Mouse (Mus musculus): ENCODE results near the gene Sik1. TPM values are rescaled to one million over a fixed set of nuclear protein-coding genes. Genes with fewer than 3 reads are reported as not detected.

Sik1 gene
- total and polyA plus RNA-seq, 3 experiments = 17.1 to 56.9 (median 36.7) TPM

GRCm38 (mm10) chr17:31833752-31834151, 21.9 kb downstream of the Sik1 start (continued):
- TF ChIP-seq JUN (IDR thresholded peaks at IDR 0.05; ENCODE audit: insufficient read depth, low read depth, low read length) = peak; percentile 33; the same call in 1 of the 2 replicates
- peak; percentile 43 for TF ChIP-seq RAD21 (IDR thresholded peaks at IDR 0.05; ENCODE audit: low read depth, low read length)
- TF ChIP-seq MEF2A (IDR thresholded peaks at IDR 0.05; ENCODE audit: borderline replicate concordance, low read depth, low read length) = peak; percentile 96
- TF ChIP-seq E2F4 (IDR thresholded peaks at IDR 0.05; ENCODE audit: insufficient replicate concordance, low read depth, low read length) = 0 out of 2 replicates have a peak, but pooled peaks have one; percentile 22
- TF ChIP-seq GABPA (IDR thresholded peaks at IDR 0.05; ENCODE audit: insufficient replicate concordance, low read depth, low read length) = no peak

GRCm38 (mm10) chr17:31832577-31832964, 23.0 kb downstream of the Sik1 start:
- no peak overlapping the region for H3K4me2 ChIP-seq (ENCODE audit: insufficient read depth, low read depth, poor library complexity, severe bottlenecking)
- DNase-seq (ENCODE audit: extremely low read depth) = no peak
- no peak for TF ChIP-seq GABPA (IDR thresholded peaks at IDR 0.05; ENCODE audit: insufficient replicate concordance, low read depth, low read length)
- no peak for TF ChIP-seq ELF1 (IDR thresholded peaks at IDR 0.05; ENCODE audit: low read depth, low read length)
- no peak for TF ChIP-seq ZC3H11A (IDR thresholded peaks at IDR 0.05; ENCODE audit: low read depth, low read length)
- no peak for TF ChIP-seq UBTF (IDR thresholded peaks at IDR 0.05; ENCODE audit: low read depth, low read length)
- TF ChIP-seq ZNF384 (IDR thresholded peaks at IDR 0.05; ENCODE audit: low read depth, low read length) = no peak
- no peak for TF ChIP-seq SIN3A (IDR thresholded peaks at IDR 0.05; ENCODE audit: low read length)
- in situ Hi-C loops (cut with MboI; ENCODE audit: low pct_ligation_motif_present, low pct_unique_long_range_greater_than_20kb, low sequenced_read_pairs) (loop anchor here (5.0 kb wide), 1 partner anchor 85 kb away; no protein-coding TSS in a partner anchor), dilution Hi-C loops (cut with MboI; ENCODE audit: extremely low pct_ligation_motif_present, extremely low pct_unique_long_range_greater_than_20kb, low sequenced_read_pairs) (no loop called here)
- H3K9ac ChIP-seq (ENCODE audit: insufficient read depth, low read depth) = peak overlapping the region; percentile 71
- H3K79me2 ChIP-seq (replicated peaks; ENCODE audit: control insufficient read depth, extremely low read depth, insufficient read depth, poor library complexity, severe bottlenecking) = no peaks in the 10 kb centered on the region
- H3K4me1 ChIP-seq (ENCODE audit: control insufficient read depth in 1 of 2, insufficient read depth in 2 of 2) = peaks cover 83 to 98% of the 10 kb centered on the region in 2 experiments
- H3K4me3 ChIP-seq (replicated peaks in 1 of 3; ENCODE audit: low read depth in 2 of 3, low read length in 2 of 3, poor library complexity in 1 of 3) = peak overlapping the region in 2 of 3 experiments; percentile 9 to 18
- no peaks in the 10 kb centered on the region for H3K36me3 ChIP-seq (replicated peaks in 1 of 2; ENCODE audit: control insufficient read depth in 1 of 2, insufficient read depth in 1 of 2, low read length in 1 of 2)
- no peaks in the 10 kb centered on the region for H3K27me3 ChIP-seq (replicated peaks)
- peak overlapping the region; percentile 99 for H3K27ac ChIP-seq (ENCODE audit: insufficient read depth, low read depth)
- H3K9me3 ChIP-seq (replicated peaks; ENCODE audit: low read length) = no peaks in the 10 kb centered on the region

GRCm38 (mm10) chr17:31831866-31832576, 23.6 kb downstream of the Sik1 start:
- Histone ChIP-seq H3K27ac (ENCODE audit: insufficient read depth, low read depth) (peak overlapping the region; percentile 99), H3K79me2 (replicated peaks; ENCODE audit: control insufficient read depth, extremely low read depth, insufficient read depth, poor library complexity, severe bottlenecking) (no peaks in the 10 kb centered on the region), H3K27me3 (replicated peaks) (no peaks in the 10 kb centered on the region), H3K4me1 (ENCODE audit: control insufficient read depth in 1 of 2, insufficient read depth in 2 of 2) (peaks cover 84 to 98% of the 10 kb centered on the region in 2 experiments), H3K4me2 (ENCODE audit: insufficient read depth, low read depth, poor library complexity, severe bottlenecking) (peak overlapping the region; percentile 23; the same call in 1 of the 2 replicates), H3K4me3 (replicated peaks in 1 of 3; ENCODE audit: low read depth in 2 of 3, low read length in 2 of 3, poor library complexity in 1 of 3) (peak overlapping the region in 2 of 3 experiments; percentile 9 to 18), H3K36me3 (replicated peaks in 1 of 2; ENCODE audit: control insufficient read depth in 1 of 2, insufficient read depth in 1 of 2, low read length in 1 of 2) (no peaks in the 10 kb centered on the region), H3K9me3 (replicated peaks; ENCODE audit: low read length) (no peaks in the 10 kb centered on the region), H3K9ac (ENCODE audit: insufficient read depth, low read depth) (peak overlapping the region; percentile 31)
- dilution Hi-C loops (cut with MboI; ENCODE audit: extremely low pct_ligation_motif_present, extremely low pct_unique_long_range_greater_than_20kb, low sequenced_read_pairs) (no loop called here), in situ Hi-C loops (cut with MboI; ENCODE audit: low pct_ligation_motif_present, low pct_unique_long_range_greater_than_20kb, low sequenced_read_pairs) (loop anchor here (5.0 kb wide), 1 partner anchor 85 kb away; no protein-coding TSS in a partner anchor)
- DNase-seq (ENCODE audit: extremely low read depth) = no peak
- TF ChIP-seq NELFE (IDR thresholded peaks at IDR 0.05; ENCODE audit: low read depth, low read length) (peak; percentile 1; the same call in 1 of the 2 replicates), UBTF (IDR thresholded peaks at IDR 0.05; ENCODE audit: low read depth, low read length) (no peak), SMC3 (IDR thresholded peaks at IDR 0.05; ENCODE audit: low read depth, low read length) (no peak), ZNF384 (IDR thresholded peaks at IDR 0.05; ENCODE audit: low read depth, low read length) (no peak), TBP (conservative IDR thresholded peaks at IDR 0.05; ENCODE audit: low read depth, low read length) (0 out of 2 replicates have a peak, but pooled peaks have one; percentile 33), ZKSCAN1 (IDR thresholded peaks at IDR 0.05; ENCODE audit: borderline replicate concordance, low read depth, low read length) (no peak), MYC (IDR thresholded peaks at IDR 0.05; ENCODE audit: low read depth, low read length) (0 out of 2 replicates have a peak, but pooled peaks have one; percentile 56), MXI1 (IDR thresholded peaks at IDR 0.05; ENCODE audit: low read depth, low read length) (peak; percentile 7; the same call in 1 of the 2 replicates), CHD2 (IDR thresholded peaks at IDR 0.05; ENCODE audit: low read length) (no peak), BHLHE40 (IDR thresholded peaks at IDR 0.05; ENCODE audit: low read depth, low read length) (peak; percentile 85), ELF1 (IDR thresholded peaks at IDR 0.05; ENCODE audit: low read depth, low read length) (no peak), CHD1 (IDR thresholded peaks at IDR 0.05; ENCODE audit: low read depth, low read length) (no peak), SIN3A (IDR thresholded peaks at IDR 0.05; ENCODE audit: low read length) (no peak), RAD21 (IDR thresholded peaks at IDR 0.05; ENCODE audit: low read depth, low read length) (no peak)

All from CH12.LX (cell line).